Mouse (Mus musculus) NIH3T3 (cell line): ENCODE measurements around the gene Scube2.

Experiments used
- DNase-seq: peaks from one replicate; pipeline ENCODE4 v3.0.0-alpha.2; 2012; ENCODE audit warnings: low read depth

Scube2 gene

DNA sequence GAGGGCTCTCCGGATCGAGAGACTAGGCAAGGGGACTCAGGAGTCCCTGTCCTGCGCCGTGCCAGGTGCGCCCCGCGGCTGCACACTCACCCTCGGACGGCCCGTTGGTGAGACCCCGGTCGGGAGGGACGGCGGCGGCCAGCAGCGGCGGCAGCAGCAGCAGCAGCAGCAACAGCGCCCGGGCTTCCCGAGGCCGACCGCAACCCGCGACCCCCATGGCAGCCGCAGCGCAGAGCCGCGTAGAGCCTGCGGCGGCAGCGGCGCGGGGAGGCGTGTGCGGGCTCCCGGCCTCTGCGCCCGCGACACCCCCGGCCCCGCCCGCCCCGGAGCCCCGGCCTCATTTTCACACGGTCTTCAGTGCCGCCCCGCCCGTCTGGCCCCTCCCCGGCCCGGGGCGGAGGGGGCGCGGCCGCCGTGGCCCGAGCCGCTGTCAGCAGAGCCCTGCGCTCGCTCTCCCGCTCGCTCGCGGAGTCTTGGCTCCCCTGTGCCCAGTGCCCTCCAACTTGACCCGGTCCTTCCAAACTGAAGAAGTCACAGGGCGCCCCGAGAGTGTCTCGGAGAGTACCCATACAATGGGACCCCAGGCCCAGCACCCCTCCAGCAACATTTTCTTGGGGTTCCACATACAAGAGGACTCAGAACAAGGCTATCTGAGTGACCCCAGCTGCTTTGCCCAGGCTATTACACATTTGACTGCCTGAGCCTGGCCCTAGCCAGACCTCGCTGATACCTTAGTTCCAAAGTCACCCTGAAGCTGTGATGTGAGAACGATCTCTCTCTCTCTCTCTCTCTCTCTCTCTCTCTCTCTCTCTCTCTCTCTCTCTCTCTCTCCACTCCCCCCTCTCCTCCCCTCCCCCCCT lies at the start of gene Scube2:
Gene Scube2, minus strand, starts transcription at position 310 of the 860 bp plus-strand sequence.
- DNase-seq = no peak

DNA sequence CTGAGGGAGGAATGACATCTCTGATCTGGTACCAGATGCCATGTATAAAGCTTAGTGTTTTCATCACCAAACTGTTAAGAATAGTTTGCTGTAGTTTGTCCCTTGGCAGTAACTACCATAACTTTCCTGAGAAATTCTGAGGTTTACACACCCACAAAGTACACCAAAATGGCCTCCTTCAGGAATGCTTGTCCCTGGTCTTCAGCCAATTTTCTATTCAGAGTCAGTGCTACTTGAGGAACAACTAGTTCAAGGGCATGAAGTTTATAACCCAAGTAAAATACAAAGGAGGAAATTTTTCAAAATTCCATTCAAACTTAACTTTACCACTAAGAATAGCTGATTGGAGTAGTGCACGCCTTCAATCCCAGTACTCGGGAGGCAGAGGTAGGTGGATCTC lies 40.7 kb upstream of the Scube2 start:
- peak; percentile 16 for DNase-seq

DNA sequence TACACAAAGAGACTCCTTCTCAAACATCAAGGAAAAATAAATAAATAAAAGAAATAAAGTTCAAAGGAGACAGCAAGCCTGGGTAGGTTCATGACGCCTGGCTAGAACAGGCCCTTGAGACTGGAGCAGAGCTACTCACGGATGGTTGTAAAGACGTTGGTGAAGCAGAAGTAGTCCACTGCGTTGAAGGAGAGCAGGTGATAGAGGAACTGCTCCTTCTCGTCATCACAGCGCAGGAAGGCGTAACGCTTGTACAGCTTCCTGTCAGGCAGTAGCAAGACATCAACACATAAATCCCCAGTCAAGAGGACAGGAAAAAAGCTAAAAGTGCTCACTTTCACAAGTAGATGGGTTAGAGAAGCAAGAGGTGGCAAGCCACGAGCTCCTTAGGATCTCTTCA lies 35.4 kb upstream of the Scube2 start:
- DNase-seq = no peak

DNA sequence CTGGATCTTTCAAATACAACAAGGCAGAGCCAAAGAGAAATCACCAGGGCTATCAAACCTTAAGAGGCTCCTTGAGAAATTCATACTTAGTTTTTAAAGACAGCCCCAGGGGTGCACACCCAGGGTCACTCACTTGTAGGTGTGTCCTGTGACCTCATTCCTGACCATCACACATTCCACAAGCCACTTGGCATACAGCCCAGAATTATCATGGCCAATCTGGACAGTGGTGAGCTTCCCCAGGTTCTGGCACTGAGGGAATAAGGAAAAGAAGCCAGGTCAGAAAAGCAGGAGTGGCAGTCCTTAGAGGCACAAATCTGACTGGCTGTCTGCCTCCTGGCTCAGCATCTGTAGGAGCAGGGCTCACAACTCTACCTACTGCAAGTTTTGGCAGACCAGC lies 33.4 kb upstream of the Scube2 start:
- peak; percentile 59 for DNase-seq

DNA sequence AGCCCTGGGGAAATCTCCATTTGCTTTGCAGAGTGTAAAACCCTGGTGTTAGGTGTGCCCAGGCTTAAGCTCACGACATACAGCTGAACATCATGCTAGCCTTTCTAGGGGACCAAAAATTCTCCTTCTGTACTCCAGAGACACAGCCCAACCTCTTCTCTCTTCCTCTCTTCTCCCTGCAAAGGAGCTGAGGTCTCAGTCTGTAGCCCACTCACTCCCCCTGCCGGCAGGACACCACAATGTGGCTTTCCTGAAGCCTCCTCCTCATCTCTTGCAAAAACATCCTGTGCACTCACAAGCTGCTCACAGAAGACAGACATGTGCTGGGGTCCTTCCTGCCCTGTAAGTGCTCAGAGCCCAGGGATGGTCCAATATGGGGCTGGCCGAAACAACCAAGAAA lies 27.1 kb upstream of the Scube2 start:
- peak; percentile 79 for DNase-seq

DNA sequence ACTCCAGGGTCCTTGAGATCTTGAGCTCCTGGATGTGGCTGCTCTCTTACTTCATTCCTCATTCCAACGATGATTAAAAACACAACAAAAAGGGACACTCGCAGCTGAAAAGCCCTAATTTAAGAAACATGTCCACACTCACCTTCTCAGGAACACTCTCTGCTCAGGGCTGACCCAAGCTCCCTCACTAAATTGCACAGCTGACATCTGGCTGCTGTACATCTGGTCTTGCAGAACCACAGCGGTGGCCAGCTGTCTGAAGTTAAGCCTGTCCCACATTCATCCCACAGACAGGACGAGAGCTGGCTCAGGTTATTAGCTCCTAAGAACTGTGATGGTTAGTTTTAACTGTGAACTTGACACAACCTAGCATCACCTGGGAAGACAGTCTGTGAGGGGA lies 26.3 kb upstream of the Scube2 start:
- no peak for DNase-seq

DNA sequence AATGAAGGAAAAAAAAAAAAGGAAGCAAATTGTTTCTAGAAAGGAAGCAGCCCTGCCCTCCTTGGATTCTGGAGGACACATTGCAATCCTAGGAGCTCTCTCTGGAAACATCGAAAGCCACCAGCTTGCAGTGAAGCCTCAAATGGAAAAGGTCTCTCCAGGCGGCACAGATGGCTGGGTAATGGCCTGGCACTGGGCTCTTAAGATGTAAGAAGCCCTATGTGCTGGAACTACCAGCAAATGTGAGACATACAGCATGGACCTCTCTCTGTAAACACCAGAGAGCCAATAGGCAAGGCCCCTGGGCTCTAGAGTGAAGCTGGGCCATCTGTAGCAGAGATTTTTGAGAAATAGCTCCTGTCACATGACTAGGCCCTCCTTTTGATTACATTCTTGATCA lies 24.8 kb upstream of the Scube2 start:
- DNase-seq = no peak

DNA sequence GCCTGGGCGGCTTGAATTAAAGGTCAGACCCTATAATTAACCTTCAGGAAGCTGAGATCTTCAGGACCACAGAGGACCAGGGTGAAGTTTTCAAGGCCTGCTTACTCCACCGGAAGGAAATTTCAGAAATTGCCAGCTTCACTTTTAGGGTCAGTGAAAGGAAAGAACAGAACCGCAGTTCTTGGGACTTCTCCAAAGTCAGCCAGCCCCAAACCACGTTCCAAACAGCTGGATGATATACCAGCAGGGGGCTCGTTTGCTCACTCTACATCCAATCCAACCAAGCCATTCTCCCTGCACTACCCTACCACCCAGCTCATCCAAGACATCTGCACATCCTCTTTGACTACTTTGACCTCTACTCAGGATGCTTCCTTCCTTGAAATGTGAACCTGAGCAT lies 23.8 kb upstream of the Scube2 start:
- no peak for DNase-seq

DNA sequence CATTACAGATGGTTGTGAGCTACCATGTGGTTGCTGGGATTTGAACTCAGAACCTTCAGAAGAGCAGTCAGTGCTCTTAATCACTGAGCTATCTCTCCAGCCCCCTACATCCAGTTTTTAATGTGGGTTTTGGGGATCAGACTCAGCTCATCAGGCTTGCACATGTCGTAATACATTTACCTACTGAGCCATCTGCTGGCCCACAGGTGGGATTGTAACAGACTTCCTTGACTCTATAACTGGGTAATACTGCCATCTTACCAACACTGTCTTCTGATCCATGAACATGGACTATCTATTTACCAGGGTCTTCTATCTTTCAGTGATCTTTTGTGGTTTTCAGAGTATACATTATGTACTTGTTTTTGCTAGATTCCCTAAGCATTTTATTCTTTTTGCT lies 20.8 kb upstream of the Scube2 start:
- no peak for DNase-seq

DNA sequence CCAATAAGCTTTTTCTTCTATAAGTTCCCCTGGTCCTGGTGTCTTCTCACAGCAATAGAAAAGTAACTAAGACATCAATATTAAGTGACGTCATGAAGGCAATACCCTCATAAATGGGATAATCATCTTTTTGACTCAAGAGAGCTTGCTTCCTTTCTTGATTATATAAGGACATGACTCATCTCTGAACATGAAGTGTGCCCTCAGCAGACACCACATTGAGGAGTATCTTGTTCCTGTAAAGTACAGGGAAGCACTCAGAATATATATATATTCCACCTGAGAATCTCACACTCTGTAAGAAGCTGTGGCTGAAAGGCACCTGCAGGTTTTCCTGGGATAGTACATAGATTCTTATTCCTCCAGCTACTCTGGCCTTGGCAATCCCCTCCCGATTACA lies 17.1 kb upstream of the Scube2 start:
- no peak for DNase-seq

DNA sequence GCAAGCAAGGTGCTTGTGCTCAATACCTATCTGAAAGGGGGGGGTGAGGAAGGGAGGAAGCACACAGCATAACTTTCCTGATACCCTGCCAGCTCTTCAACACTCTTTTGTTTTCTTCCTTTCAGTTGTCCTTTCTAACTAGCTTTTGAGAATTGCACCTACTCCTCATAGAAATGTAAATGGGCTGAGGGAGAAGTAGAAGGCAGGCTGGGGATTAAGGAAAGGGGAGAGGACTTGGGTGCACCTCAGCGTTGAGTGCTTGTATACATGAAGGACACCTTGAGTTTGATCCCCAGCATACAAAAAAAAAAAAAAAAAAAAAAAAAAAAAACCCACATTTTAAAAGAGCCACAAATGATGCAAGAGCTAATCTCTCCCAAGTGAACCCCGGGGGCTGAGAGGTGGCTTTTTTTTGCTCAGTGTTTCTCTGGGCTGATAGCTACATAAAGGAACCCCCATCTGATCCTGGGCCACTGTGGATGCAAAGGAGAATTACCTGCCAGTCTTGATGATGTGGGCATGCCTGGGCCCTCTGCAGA lies 16.2 kb upstream of the Scube2 start:
- no peak for DNase-seq

DNA sequence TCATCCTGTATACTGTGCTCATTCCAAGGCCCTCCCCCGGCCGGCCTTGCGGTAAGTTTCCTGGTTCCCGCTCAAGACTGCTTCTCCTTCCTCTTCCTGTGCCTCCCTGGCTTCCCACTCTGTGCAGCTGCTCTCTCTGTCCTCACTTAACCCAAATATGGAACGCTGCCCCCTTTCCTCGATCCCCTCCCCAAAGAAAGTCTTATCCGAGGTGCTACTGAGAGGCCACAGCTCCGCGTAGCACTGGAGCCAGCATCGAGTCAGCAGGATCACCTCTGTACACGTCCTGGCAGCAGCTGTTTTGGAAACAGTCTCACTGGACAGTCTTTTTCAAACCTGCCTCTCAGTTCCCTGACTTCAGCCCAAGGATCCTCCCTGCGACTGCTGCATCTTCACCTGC lies 13.7 kb upstream of the Scube2 start:
- DNase-seq = no peak

DNA sequence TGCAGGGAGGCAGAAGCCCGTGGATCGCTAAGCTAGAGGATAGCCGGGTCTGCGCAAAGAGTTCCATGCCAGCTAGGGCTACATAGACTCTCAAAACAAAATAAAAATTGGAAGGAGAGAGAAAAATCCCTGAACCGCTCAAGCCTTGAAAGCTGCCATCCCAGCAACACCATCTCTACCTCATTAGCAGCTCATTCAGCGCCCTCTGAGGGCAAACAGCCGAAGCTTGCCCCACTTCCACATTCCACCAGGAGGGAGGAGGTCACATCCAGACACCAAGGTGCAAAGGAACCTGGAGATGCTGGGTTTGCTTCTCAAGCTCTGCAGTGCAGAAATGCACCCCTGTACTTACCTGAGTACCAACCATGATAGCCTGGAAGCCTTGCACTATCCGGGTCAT lies 10.6 kb upstream of the Scube2 start:
- no peak for DNase-seq

DNA sequence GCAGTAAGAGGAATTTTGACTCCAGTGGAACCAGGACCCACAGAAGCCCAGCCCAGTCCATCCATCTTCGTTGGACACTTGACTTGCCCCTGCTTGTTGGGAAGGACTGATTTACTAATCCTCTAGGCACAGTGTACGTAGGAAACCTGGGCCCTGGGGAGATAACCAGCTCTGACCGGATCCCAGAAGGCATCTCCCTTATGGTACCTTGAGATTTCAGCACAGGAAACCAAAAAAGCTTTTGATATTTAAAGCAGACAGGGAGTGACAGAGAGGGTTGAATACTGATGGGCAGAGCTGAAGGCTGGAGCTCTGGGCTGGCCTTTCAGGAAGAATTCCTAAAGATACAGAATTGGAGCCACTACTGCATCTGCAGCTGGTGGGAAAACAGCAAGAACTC lies 10.1 kb upstream of the Scube2 start:
- no peak for DNase-seq

DNA sequence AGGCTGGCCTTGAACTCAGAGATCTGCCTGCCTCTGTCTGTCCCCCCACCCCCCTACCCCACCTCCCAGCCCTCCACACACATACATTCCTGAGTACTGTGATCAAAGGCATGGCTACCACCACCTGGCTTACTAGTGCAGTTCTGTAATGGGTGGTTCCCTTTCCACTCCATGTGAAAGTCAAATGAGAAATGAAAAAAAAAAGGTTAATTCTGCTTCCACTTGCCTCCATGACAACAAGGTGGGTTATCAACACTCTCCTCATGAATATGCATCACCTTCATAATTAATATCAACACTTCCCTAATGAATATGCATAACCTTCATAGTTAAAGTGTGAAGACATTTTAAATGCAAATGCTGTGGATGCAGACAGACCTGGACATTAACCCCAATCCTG lies 9.6 kb upstream of the Scube2 start:
- DNase-seq = no peak

DNA sequence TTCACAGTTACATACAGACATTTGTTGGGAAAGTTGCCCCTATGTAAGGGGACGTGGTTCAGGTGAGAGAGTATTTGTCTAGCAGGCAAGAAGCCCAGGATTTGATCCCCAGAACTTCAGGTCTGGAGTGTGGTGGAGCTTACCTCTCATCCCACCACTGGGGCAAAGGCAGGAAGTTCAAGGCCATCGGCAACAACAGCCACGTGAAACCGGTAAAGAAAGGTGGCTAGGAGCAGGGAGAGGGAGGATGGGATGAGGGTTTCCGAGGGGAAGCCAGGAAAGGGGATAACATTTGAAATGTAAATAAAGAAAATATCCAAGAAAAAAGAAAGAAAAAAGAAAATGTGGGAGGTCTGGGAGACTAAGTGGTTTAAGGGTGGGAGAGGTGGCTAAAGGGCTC lies 7.7 kb upstream of the Scube2 start:
- no peak for DNase-seq

DNA sequence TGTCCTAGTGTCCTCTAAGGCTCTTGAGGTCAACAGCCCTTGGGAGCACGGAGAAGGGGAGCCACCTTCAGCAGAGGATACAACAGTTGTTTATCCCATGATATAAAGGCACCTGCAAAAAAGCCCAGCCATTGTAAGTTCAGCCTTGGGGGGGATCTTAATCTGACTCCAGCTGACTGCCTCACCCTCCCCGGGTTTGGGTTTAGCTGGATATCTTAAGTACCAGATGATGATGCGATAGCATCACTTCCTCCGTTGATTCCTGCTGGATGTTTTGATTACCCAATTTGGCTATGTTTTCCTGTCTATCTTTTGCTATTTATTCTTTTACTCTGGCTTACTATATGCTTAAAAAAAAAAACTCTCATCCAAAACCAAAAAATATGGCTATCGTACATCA lies 5.8 kb upstream of the Scube2 start:
- no peak for DNase-seq

DNA sequence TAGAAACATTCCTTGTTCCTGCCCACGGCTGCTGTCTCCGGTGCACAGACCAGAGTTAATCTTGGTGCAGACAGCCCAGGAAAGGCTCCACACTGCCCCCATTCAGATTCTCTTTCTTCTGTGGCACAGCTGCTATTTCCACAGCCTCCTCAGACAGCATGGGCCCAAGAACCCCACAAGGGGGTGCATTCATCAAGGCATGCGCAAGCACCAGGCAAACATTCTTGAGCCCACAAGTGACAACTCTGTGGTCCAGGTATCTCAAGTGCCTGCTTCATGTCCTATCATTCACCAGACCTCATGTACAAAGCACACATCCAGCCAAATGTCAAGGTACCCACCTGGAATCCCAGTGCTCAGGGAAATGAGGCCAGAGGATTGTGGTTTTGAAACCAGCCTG lies 3.0 kb upstream of the Scube2 start:
- peak; percentile 13 for DNase-seq

DNA sequence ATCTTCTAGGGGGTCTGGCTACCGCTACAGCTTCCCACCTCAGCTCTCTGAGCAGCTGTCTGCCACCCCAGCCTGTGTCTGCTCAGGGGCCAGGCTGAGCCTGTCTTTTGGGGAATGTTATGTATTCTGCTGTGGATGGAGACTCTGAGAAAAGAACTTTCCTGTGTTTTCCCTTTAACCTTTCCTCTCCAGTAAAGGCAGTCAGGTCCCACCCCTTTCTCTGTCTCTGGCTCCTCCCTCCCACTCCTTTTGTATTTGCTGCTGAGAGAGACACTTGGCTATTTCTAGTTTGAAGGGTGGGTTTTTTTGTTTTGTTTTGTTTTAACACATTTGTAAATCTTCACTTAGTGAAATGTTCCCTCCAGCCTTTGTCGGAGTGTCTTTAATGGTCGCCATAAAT lies 1.2 kb upstream of the Scube2 start:
- DNase-seq = no peak

DNA sequence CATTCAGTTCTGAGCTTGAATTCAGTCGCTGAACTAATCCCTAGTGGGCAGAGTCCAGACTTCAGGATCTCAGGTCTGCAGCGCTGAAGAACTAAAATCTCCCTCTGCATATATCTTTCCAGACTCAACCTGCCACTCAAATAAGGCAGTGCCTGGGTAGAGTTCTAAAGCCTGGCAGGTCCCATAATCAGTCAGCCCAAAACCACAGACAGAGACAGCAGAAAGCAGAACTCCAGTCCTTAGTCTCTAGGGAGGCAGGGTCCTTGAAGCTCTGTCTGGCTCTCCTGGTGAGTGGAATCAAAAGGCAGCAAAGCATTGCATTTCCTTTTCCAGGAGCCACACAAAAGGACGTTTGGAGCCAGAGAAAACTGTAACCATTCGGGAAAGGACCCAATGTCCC lies 1.9 kb downstream of the Scube2 start:
- DNase-seq = no peak

DNA sequence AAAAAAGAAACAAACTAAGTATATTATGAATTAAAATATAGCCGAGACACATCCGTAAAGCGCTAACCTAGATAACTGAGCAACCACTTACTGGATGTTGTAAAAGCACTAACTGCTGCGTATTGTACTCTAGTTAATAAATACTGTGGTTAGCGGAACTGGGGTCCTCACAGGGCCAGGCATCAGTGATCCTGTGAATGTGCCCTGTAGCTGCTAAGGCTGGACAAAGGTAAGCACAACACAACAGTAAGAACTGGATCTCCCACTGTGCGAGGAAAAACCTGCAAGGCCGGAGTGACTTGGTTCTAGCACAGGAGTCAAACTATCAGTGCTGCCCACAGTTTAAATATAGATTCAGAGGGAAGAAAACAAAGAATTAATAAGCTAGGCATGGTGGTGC lies 5.3 kb downstream of the Scube2 start:
- DNase-seq = no peak

DNA sequence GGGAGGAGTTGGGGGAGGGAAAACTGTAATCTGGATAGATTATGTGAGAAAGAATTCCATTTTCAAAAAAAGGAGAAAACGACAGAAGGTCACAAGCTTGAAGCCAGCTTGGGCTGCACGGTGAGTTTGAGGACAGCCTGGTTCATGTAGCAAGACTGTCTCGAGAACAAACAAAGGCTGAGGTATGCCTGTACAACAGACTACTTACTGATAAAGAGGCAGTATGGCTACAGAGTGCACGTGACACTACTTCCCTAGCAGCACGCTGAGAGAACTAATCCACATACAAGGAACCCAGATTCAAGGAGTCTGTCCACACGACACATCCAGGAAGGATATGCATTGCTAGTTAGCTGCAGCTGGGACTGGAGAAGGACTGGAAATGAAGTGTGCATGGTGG lies 6.1 kb downstream of the Scube2 start:
- no peak for DNase-seq

DNA sequence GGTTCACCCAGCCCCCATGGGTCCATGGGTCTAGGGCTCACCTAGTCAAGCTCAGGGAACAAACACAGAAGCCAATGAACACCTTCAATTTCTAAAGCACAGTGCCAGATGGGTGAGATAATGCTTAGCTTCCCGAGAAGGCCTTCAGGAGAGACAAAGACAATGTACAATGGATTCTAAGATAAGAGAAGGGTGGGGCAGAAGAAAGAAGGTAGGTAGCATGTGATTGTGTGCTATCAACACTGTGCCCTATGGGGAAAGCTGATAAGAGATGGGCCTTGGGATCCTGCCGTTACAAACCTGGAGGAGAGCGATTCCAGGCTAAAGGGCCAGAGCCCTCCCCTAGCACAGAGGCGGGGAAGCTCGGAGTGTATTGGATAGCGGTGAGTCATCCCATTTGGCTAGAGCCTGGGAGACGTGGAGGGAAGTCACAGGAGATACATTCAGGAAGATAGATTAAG lies 12.7 kb downstream of the Scube2 start:
- peak; percentile 70 for DNase-seq

DNA sequence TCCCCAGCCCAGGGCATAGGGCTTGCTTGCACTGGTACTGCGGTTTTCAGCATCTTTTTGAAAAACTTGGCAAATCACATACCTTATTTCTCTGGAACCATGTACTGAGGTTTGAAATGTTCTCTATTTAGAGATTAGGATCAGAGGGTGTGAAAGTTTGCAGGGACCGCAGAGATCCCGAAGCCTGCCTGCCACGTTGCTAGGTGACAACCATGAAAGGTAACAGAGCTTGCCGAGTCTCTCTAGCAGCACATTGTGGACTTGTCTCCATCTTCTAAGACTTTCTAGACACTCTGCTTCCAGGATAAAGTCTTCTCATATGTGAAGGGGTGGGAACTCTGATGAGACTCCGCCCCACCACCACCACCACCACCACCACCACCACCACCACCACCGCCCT lies 13.5 kb downstream of the Scube2 start:
- DNase-seq = no peak
